Mouse (Mus musculus): ENCODE measurements around the gene Lsm14b. TPM values are rescaled to one million over a fixed set of nuclear protein-coding genes. Genes with fewer than 3 reads are reported as not detected.
A peak's percentile ranks its signal among the peaks of the same experiment; 100 is the strongest.

Gene Lsm14b
- total and polyA plus RNA-seq, 2 experiments: 15.4 to 19.3 TPM

GRCm38 (mm10) chr2:180070481-180071453 is 46.0 kb downstream of the Lsm14b start, which contains the start of gene Mtg2:
Gene Mtg2, plus strand, starts transcription at chr2:180070588.
- Histone ChIP-seq H3K4me3 (ENCODE audit: insufficient read depth, low read depth, low read length) (peak within 1 kb of the TSS; percentile 84), H3K4me1 (ENCODE audit: control insufficient read depth, insufficient read depth, low read length) (peaks cover 5% of the 10 kb centered on the region), H3K27me3 (ENCODE audit: control insufficient read depth, insufficient read depth, low read length) (no peaks in the 10 kb centered on the region), H3K27ac (replicated peaks; ENCODE audit: insufficient read depth, low read depth, low read length) (peak within 1 kb of the TSS; percentile 67), H3K9ac (ENCODE audit: low read depth, low read length) (peak within 1 kb of the TSS; percentile 79), H3K36me3 (ENCODE audit: control insufficient read depth, insufficient read depth, low read length) (no peaks in the 10 kb centered on the region; the same call in 1 of the 2 replicates), H3K79me2 (ENCODE audit: control insufficient read depth, insufficient read depth, low read length) (no peaks in the 10 kb centered on the region)
- 5% methylated on average over 58 of the region's 58 CpGs for WGBS
- TF ChIP-seq POLR2A (IDR thresholded peaks at IDR 0.05; ENCODE audit: extremely low read depth, insufficient read depth, low read length): peak; percentile 87; the same call in 1 of the 2 replicates
- no peak for TF ChIP-seq CTCF (IDR thresholded peaks at IDR 0.05; ENCODE audit: low read depth, low read length)
- DNase-seq (ENCODE audit: extremely low read depth, low read depth, low spot score): peak; percentile 72

- Histone ChIP-seq H3K4me1 (ENCODE audit: control insufficient read depth, insufficient read depth, low read length) (peaks cover 5% of the 10 kb centered on the region), H3K27ac (replicated peaks; ENCODE audit: insufficient read depth, low read depth, low read length) (no peak overlapping the region), H3K79me2 (ENCODE audit: control insufficient read depth, insufficient read depth, low read length) (no peaks in the 10 kb centered on the region), H3K4me3 (ENCODE audit: insufficient read depth, low read depth, low read length) (no peak overlapping the region), H3K36me3 (ENCODE audit: control insufficient read depth, insufficient read depth, low read length) (no peaks in the 10 kb centered on the region; the same call in 1 of the 2 replicates), H3K9ac (ENCODE audit: low read depth, low read length) (no peak overlapping the region), H3K27me3 (ENCODE audit: control insufficient read depth, insufficient read depth, low read length) (no peaks in the 10 kb centered on the region)
- 73% methylated on average over 2 of the region's 2 CpGs for WGBS
- no peak for DNase-seq (ENCODE audit: extremely low read depth, low read depth, low spot score)
- TF ChIP-seq CTCF (IDR thresholded peaks at IDR 0.05; ENCODE audit: low read depth, low read length) (no peak), POLR2A (IDR thresholded peaks at IDR 0.05; ENCODE audit: extremely low read depth, insufficient read depth, low read length) (no peak)
Measured at GRCm38 (mm10) chr2:180071671-180072070, 46.9 kb downstream of the Lsm14b start.

DNA sequence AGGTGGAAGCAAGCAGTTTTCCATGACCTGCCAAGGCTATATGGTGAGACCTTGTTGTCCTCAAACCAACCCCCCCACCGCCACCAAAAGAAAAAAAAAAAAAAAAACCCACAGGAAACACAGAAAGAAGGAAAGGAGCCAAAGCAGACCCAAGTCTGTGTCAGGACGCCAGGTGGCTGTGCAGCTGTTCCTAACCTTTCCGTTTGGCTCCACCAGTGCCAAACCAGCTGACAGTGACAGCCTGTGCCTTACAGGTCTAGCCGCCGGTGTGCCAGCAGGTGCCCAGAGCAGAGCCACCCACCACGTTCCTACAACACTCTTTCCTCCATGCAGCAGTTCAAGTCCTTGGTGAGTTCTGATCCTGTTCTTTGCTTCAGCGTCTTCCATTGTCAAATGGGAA is 48.1 kb downstream of the Lsm14b start:
- Histone ChIP-seq H3K9ac (ENCODE audit: low read depth, low read length) (no peak overlapping the region), H3K27ac (replicated peaks; ENCODE audit: insufficient read depth, low read depth, low read length) (no peak overlapping the region), H3K27me3 (ENCODE audit: control insufficient read depth, insufficient read depth, low read length) (no peaks in the 10 kb centered on the region), H3K4me3 (ENCODE audit: insufficient read depth, low read depth, low read length) (no peak overlapping the region), H3K36me3 (ENCODE audit: control insufficient read depth, insufficient read depth, low read length) (no peaks in the 10 kb centered on the region; the same call in 1 of the 2 replicates), H3K4me1 (ENCODE audit: control insufficient read depth, insufficient read depth, low read length) (peaks cover 5% of the 10 kb centered on the region), H3K79me2 (ENCODE audit: control insufficient read depth, insufficient read depth, low read length) (no peaks in the 10 kb centered on the region)
- no peak for TF ChIP-seq CTCF (IDR thresholded peaks at IDR 0.05; ENCODE audit: low read depth, low read length)
- TF ChIP-seq POLR2A (IDR thresholded peaks at IDR 0.05; ENCODE audit: extremely low read depth, insufficient read depth, low read length): no peak
- DNase-seq (ENCODE audit: extremely low read depth, low read depth, low spot score): no peak
- whole genome bisulfite sequencing: 89% methylated on average over 7 of the region's 7 CpGs

DNA sequence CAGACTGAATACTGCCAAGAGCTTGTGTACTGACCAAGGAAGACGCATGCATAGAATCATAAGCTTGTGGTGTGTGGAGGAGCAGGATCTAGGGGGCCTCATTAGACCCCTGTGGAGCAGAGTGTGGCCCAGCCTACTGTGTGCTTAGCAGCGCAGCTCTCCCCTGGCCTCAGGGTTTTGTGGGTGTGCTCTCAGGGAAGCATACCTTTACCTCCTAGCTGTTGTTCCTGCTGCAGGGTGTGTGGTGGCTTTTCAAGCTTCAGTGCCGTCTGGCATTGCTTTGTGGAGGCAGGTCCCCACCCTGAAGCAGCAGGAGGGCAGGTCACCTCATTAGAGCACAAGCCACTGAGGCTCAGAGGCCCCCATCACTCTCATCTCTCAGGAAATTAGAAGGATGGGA is 52.8 kb downstream of the Lsm14b start:
- Histone ChIP-seq H3K4me1 (ENCODE audit: control insufficient read depth, insufficient read depth, low read length) (no peaks in the 10 kb centered on the region), H3K27me3 (ENCODE audit: control insufficient read depth, insufficient read depth, low read length) (no peaks in the 10 kb centered on the region), H3K9ac (ENCODE audit: low read depth, low read length) (no peak overlapping the region), H3K27ac (replicated peaks; ENCODE audit: insufficient read depth, low read depth, low read length) (no peak overlapping the region), H3K79me2 (ENCODE audit: control insufficient read depth, insufficient read depth, low read length) (no peaks in the 10 kb centered on the region), H3K4me3 (ENCODE audit: insufficient read depth, low read depth, low read length) (no peak overlapping the region), H3K36me3 (ENCODE audit: control insufficient read depth, insufficient read depth, low read length) (peaks cover 11% of the 10 kb centered on the region; the same call in 1 of the 2 replicates)
- 91% methylated on average over 3 of the region's 3 CpGs for WGBS
- no peak for DNase-seq (ENCODE audit: extremely low read depth, low read depth, low spot score)
- no peak for TF ChIP-seq CTCF (IDR thresholded peaks at IDR 0.05; ENCODE audit: low read depth, low read length)
- TF ChIP-seq POLR2A (IDR thresholded peaks at IDR 0.05; ENCODE audit: extremely low read depth, insufficient read depth, low read length): no peak

GRCm38 (mm10) chr2:180080680-180081079 is 55.9 kb downstream of the Lsm14b start:
- H3K79me2 ChIP-seq (ENCODE audit: control insufficient read depth, insufficient read depth, low read length): no peaks in the 10 kb centered on the region
- TF ChIP-seq POLR2A (IDR thresholded peaks at IDR 0.05; ENCODE audit: extremely low read depth, insufficient read depth, low read length): no peak
- TF ChIP-seq CTCF (IDR thresholded peaks at IDR 0.05; ENCODE audit: low read depth, low read length): no peak
- peaks cover 14% of the 10 kb centered on the region; the same call in 1 of the 2 replicates for H3K36me3 ChIP-seq (ENCODE audit: control insufficient read depth, insufficient read depth, low read length)
- H3K27ac ChIP-seq (replicated peaks; ENCODE audit: insufficient read depth, low read depth, low read length): no peak overlapping the region
- no peak overlapping the region for H3K4me3 ChIP-seq (ENCODE audit: insufficient read depth, low read depth, low read length)
- no peak for DNase-seq (ENCODE audit: extremely low read depth, low read depth, low spot score)
- WGBS: 91% methylated on average over 8 of the region's 8 CpGs
- H3K9ac ChIP-seq (ENCODE audit: low read depth, low read length): no peak overlapping the region
- H3K27me3 ChIP-seq (ENCODE audit: control insufficient read depth, insufficient read depth, low read length): no peaks in the 10 kb centered on the region
- H3K4me1 ChIP-seq (ENCODE audit: control insufficient read depth, insufficient read depth, low read length): no peaks in the 10 kb centered on the region
